Mouse (Mus musculus) midbrain, embryonic 12.5 days (tissue): ENCODE data around the gene Gm20388. TPM values are rescaled to one million over a fixed set of nuclear protein-coding genes. Genes with fewer than 3 reads are reported as not detected.

ENCODE experiments used
- ATAC-seq: fragments of 200-750 bp; cut with Nextera tagmentation; 2 replicates; pipeline ENCODE4 v1.8.0; 2017; ENCODE audit warnings: low read depth, moderate TSS enrichment, moderate library complexity; ENCODE audit not compliant: low FRiP score
- H3K27ac ChIP-seq: fragments of 300-500 bp; sonication (generic); replicated peaks from 2 replicates; pipeline ENCODE4 v1.5.1; 2016; ENCODE audit warnings: mild to moderate bottlenecking
- H3K27me3 ChIP-seq: fragments of 300-500 bp; sonication (generic); 2 replicates; pipeline ENCODE4 v1.6.1; 2016; ENCODE audit warnings: mild to moderate bottlenecking
- H3K36me3 ChIP-seq: fragments of 300-500 bp; sonication (generic); 2 replicates; pipeline ENCODE4 v1.6.1; 2016
- H3K4me1 ChIP-seq: fragments of 300-500 bp; sonication (generic); 2 replicates; pipeline ENCODE4 v1.6.1; 2016
- H3K4me2 ChIP-seq: fragments of 300-500 bp; sonication (generic); replicated peaks from 2 replicates; pipeline ENCODE4 v1.6.1; 2016; ENCODE audit warnings: mild to moderate bottlenecking, moderate library complexity
- H3K4me3 ChIP-seq: fragments of 300-500 bp; sonication (generic); 2 replicates; pipeline ENCODE4 v1.5.1; 2016; ENCODE audit warnings: mild to moderate bottlenecking
- H3K9ac ChIP-seq: fragments of 300-500 bp; sonication (generic); replicated peaks from 2 replicates; pipeline ENCODE4 v1.6.1; 2016; ENCODE audit warnings: mild to moderate bottlenecking, moderate library complexity
- H3K9me3 ChIP-seq: fragments of 300-500 bp; sonication (generic); 2 replicates; pipeline ENCODE4 v1.6.1; 2016; ENCODE audit warnings: mild to moderate bottlenecking
- WGBS: fragments of 180-500 bp; shearing (Covaris S2); methylation state at CpG from one replicate; pipeline ENCODE4 v1.1.7; 2016; 5-methylcytosine and 5-hydroxymethylcytosine counted together
- polyA plus RNA-seq: library from polyadenylated mRNA; unstranded; fragments of >200 nt; fragmentation: Nextera tagmentation; extraction: Ambion mirVana; gene quantifications from 2 replicates; pipeline ENCODE4 v1.2.1, GENCODE M21; 2016

The Gm20388 gene
- polyA plus RNA-seq, 1 experiment from 2014 or later, result not detected

- Histone ChIP-seq H3K36me3 (no peaks in the 10 kb centered on the region), H3K4me3 (no peak overlapping the region), H3K27ac (no peak overlapping the region), H3K27me3 (no peaks in the 10 kb centered on the region), H3K4me1 (no peaks in the 10 kb centered on the region), H3K9me3 (peaks cover 13% of the 10 kb centered on the region), H3K9ac (no peak overlapping the region), H3K4me2 (no peak overlapping the region)
- no peak for ATAC-seq
- 71% methylated on average over 17 of the region's 17 CpGs for WGBS
Measured at GRCm38 (mm10) chr8:121002871-121003539, 1092.4 kb downstream of the Gm20388 start.

- H3K27ac ChIP-seq, result no peak overlapping the region
- peaks cover 13% of the 10 kb centered on the region for H3K9me3 ChIP-seq
- H3K4me2 ChIP-seq, result no peak overlapping the region
- H3K4me3 ChIP-seq, result no peak overlapping the region
- no peak for ATAC-seq
- WGBS, result 73% methylated on average over 2 of the region's 2 CpGs
- H3K4me1 ChIP-seq, result no peaks in the 10 kb centered on the region
- no peaks in the 10 kb centered on the region for H3K36me3 ChIP-seq
- H3K27me3 ChIP-seq, result peaks cover 3% of the 10 kb centered on the region; the same call in 1 of the 2 replicates
- no peak overlapping the region for H3K9ac ChIP-seq
Measured at GRCm38 (mm10) chr8:121003639-121004038, 1093.0 kb downstream of the Gm20388 start.

- peaks cover 10% of the 10 kb centered on the region; the same call in 1 of the 2 replicates for H3K4me1 ChIP-seq
- H3K36me3 ChIP-seq, result no peaks in the 10 kb centered on the region
- H3K4me3 ChIP-seq, result no peak overlapping the region
- no peak overlapping the region for H3K27ac ChIP-seq
- H3K9ac ChIP-seq, result no peak overlapping the region
- H3K9me3 ChIP-seq, result no peaks in the 10 kb centered on the region
- ATAC-seq, result no peak
- 55% methylated on average over 6 of the region's 6 CpGs for WGBS
- H3K4me2 ChIP-seq, result no peak overlapping the region
- peaks cover 8% of the 10 kb centered on the region for H3K27me3 ChIP-seq
Measured at GRCm38 (mm10) chr8:121013318-121013717, 1102.7 kb downstream of the Gm20388 start.

GRCm38 (mm10) chr8:121016621-121017020 is 1106.0 kb downstream of the Gm20388 start:
- WGBS, result 87% methylated on average over 17 of the region's 17 CpGs
- ATAC-seq, result no peak
- H3K36me3 ChIP-seq, result no peaks in the 10 kb centered on the region
- no peak overlapping the region for H3K4me3 ChIP-seq
- peaks cover 10% of the 10 kb centered on the region; the same call in 1 of the 2 replicates for H3K4me1 ChIP-seq
- no peak overlapping the region for H3K27ac ChIP-seq
- H3K4me2 ChIP-seq, result no peak overlapping the region
- H3K9ac ChIP-seq, result no peak overlapping the region
- H3K9me3 ChIP-seq, result no peaks in the 10 kb centered on the region
- peaks cover 6% of the 10 kb centered on the region for H3K27me3 ChIP-seq

GRCm38 (mm10) chr8:121018236-121018635 is 1107.6 kb downstream of the Gm20388 start:
- ATAC-seq, result no peak
- no peaks in the 10 kb centered on the region for H3K9me3 ChIP-seq
- peaks cover 10% of the 10 kb centered on the region; the same call in 1 of the 2 replicates for H3K4me1 ChIP-seq
- no peak overlapping the region for H3K4me3 ChIP-seq
- no peaks in the 10 kb centered on the region for H3K36me3 ChIP-seq
- H3K4me2 ChIP-seq, result no peak overlapping the region
- peaks cover 6% of the 10 kb centered on the region for H3K27me3 ChIP-seq
- H3K27ac ChIP-seq, result no peak overlapping the region
- no peak overlapping the region for H3K9ac ChIP-seq
- WGBS, result 70% methylated on average over 10 of the region's 10 CpGs

- no peak overlapping the region for H3K4me2 ChIP-seq
- peaks cover 11% of the 10 kb centered on the region; the same call in 1 of the 2 replicates for H3K4me1 ChIP-seq
- no peak overlapping the region for H3K9ac ChIP-seq
- H3K36me3 ChIP-seq, result no peaks in the 10 kb centered on the region
- peaks cover 14% of the 10 kb centered on the region for H3K27me3 ChIP-seq
- ATAC-seq, result no peak
- WGBS, result 53% methylated on average over 12 of the region's 12 CpGs
- no peak overlapping the region for H3K27ac ChIP-seq
- H3K4me3 ChIP-seq, result no peak overlapping the region
- H3K9me3 ChIP-seq, result no peaks in the 10 kb centered on the region
Measured at GRCm38 (mm10) chr8:121021488-121021887, 1110.8 kb downstream of the Gm20388 start.

- Histone ChIP-seq H3K27me3 (peaks cover 13% of the 10 kb centered on the region), H3K36me3 (no peaks in the 10 kb centered on the region), H3K9ac (no peak overlapping the region), H3K4me1 (peaks cover 9% of the 10 kb centered on the region; the same call in 1 of the 2 replicates), H3K9me3 (no peaks in the 10 kb centered on the region), H3K27ac (no peak overlapping the region), H3K4me3 (no peak overlapping the region), H3K4me2 (no peak overlapping the region)
- whole genome bisulfite sequencing, result 91% methylated on average over 4 of the region's 4 CpGs
- ATAC-seq, result no peak
Measured at GRCm38 (mm10) chr8:121023003-121023402, 1112.4 kb downstream of the Gm20388 start.

- 78% methylated on average over 18 of the region's 18 CpGs for WGBS
- Histone ChIP-seq H3K36me3 (no peaks in the 10 kb centered on the region), H3K4me2 (no peak overlapping the region), H3K9ac (no peak overlapping the region), H3K4me1 (peaks cover 6% of the 10 kb centered on the region; the same call in 1 of the 2 replicates), H3K9me3 (no peaks in the 10 kb centered on the region), H3K27ac (no peak overlapping the region), H3K4me3 (no peak overlapping the region), H3K27me3 (peaks cover 8% of the 10 kb centered on the region; the same call in 1 of the 2 replicates)
- no peak for ATAC-seq
Measured at GRCm38 (mm10) chr8:121023736-121024135, 1113.1 kb downstream of the Gm20388 start.

- Histone ChIP-seq H3K27me3 (peaks cover 8% of the 10 kb centered on the region; the same call in 1 of the 2 replicates), H3K4me3 (no peak overlapping the region), H3K9me3 (no peaks in the 10 kb centered on the region), H3K4me2 (no peak overlapping the region), H3K36me3 (no peaks in the 10 kb centered on the region), H3K4me1 (peaks cover 6% of the 10 kb centered on the region; the same call in 1 of the 2 replicates), H3K9ac (no peak overlapping the region), H3K27ac (no peak overlapping the region)
- ATAC-seq, result no peak
- WGBS, result 66% methylated on average over 5 of the region's 5 CpGs
Measured at GRCm38 (mm10) chr8:121025486-121025885, 1114.8 kb downstream of the Gm20388 start.

- Histone ChIP-seq H3K27me3 (peaks cover 8% of the 10 kb centered on the region; the same call in 1 of the 2 replicates), H3K9me3 (no peaks in the 10 kb centered on the region), H3K4me3 (no peak overlapping the region), H3K9ac (no peak overlapping the region), H3K4me2 (no peak overlapping the region), H3K27ac (no peak overlapping the region), H3K4me1 (peaks cover 6% of the 10 kb centered on the region; the same call in 1 of the 2 replicates), H3K36me3 (no peaks in the 10 kb centered on the region)
- WGBS, result 58% methylated on average over 13 of the region's 13 CpGs
- ATAC-seq, result no peak
Measured at GRCm38 (mm10) chr8:121027787-121028186, 1117.1 kb downstream of the Gm20388 start.

- Histone ChIP-seq H3K9me3 (no peaks in the 10 kb centered on the region), H3K4me2 (no peak overlapping the region), H3K9ac (no peak overlapping the region), H3K4me3 (no peak overlapping the region), H3K27me3 (peaks cover 3% of the 10 kb centered on the region; the same call in 1 of the 2 replicates), H3K27ac (no peak overlapping the region), H3K4me1 (peaks cover 2% of the 10 kb centered on the region; the same call in 1 of the 2 replicates), H3K36me3 (no peaks in the 10 kb centered on the region)
- WGBS, result 90% methylated on average over 6 of the region's 6 CpGs
- no peak for ATAC-seq
Measured at GRCm38 (mm10) chr8:121029076-121029475, 1118.4 kb downstream of the Gm20388 start.

- no peak for ATAC-seq
- peaks cover 2% of the 10 kb centered on the region; the same call in 1 of the 2 replicates for H3K27me3 ChIP-seq
- H3K9me3 ChIP-seq, result no peaks in the 10 kb centered on the region
- no peak overlapping the region for H3K27ac ChIP-seq
- WGBS, result 84% methylated on average over 10 of the region's 10 CpGs
- H3K4me1 ChIP-seq, result no peaks in the 10 kb centered on the region
- H3K36me3 ChIP-seq, result no peaks in the 10 kb centered on the region
- no peak overlapping the region for H3K4me2 ChIP-seq
- no peak overlapping the region for H3K9ac ChIP-seq
- no peak overlapping the region for H3K4me3 ChIP-seq
Measured at GRCm38 (mm10) chr8:121030496-121031040, 1119.9 kb downstream of the Gm20388 start.
